Mouse (Mus musculus) regulatory T cell (primary cell): ENCODE data around the gene Slc12a9.

Experiments used
- in situ Hi-C: fragments of 300-600 bp; cut with MboI, MseI; formaldehyde crosslinking; loops from one replicate; pipeline ENCODE4 v1.15.1; 2025; ENCODE audit warnings: high pct_unique_total_duplicates

Slc12a9 gene

DNA sequence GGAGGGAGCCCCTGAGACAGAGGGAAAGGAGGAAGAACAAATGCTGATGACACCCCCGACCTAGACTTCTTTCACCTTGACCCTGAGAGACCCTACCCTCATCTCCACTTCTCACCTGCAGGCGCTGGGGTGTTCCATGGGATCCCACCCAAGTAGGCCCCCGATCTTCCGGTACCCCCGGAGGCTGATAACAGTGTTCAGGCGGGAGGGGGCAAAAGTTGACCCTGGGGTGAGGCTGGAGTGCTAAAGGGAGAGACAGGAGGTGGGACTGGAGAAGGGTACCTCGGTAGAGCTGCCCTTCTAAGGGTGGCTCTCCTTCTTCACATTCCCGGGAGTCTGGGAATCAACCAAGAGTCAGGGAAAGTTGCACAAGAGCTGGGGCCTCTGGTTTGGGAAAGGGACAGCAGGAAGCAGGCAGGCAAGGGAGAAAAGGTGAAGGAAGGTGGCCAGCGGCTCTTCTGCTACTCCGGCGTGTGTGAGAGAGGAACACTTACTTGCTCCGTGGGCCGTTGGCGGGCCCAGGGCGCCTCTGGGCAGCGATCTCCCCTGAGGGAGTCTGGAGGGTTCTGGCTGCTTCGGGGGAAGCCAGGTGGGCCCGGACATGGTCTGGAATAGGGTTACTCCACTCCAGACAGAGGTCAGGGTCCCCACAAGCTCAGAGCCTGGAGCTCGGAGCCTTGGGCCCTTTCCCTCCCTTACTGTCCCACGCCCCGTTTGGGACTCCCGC is 19.8 kb downstream of the Slc12a9 start:
- in situ Hi-C loops: no loop called here

DNA sequence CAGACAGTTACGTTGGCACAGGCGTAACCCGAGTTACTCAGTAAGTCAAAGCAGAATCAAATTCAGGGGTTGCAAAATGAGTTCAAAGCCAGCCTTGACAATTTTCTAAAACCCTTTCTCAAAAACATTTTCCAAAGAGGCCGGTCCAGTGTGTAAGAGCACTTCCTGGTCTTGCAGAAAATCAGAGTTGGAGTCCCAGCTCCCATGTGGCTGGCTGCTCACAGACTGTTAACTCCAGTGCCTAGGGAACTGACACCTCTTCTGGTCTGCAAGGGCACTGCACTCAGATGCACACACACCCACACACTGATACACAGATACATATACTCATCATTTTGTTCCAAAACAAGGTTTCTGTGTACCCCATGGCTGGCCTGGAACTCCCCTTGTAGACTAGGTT is 25.0 kb downstream of the Slc12a9 start:
- in situ Hi-C loops: loop anchor here (10.0 kb wide), 1 partner anchor 264 kb away; the partner anchor contains the start of gene Ap1s1

- in situ Hi-C loops: loop anchor here (10.0 kb wide), 1 partner anchor 262 kb away; the partner anchor contains the start of gene Ap1s1
Measured at GRCm38 (mm10) chr5:137307071-137307912, 26.1 kb downstream of the Slc12a9 start, which contains the start of gene Srrt. TSS of gene Srrt (minus strand) at chr5:137307674.

DNA sequence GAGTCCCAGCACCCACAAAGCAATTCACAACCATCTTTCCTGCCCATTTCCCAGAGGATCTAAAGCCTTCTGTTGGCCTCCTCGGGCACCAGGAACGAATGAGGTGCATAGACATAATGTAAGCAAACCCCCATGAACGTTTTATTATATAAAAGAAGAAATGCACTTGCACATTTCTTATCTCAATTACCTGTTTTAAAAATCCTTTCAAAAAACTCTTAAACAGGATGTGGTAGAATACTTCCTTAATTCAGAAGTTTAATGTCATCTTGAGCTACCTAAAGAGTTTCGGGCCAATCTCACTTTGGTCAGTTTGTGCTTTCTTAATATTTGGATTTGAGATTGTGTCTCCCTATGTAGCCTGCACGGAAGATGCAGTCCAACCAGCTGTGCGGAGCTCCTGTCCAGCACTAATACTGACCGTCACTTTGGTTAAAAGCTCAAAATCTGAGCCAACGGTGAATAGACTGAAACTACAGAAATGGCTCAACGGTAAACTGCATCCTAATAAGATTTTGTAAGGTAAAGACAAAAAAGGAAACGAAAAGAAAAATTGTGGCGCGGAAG is 26.9 kb downstream of the Slc12a9 start:
- in situ Hi-C loops: loop anchor here (10.0 kb wide), 1 partner anchor 262 kb away; the partner anchor contains the start of gene Ap1s1

- in situ Hi-C loops: loop anchor here (10.0 kb wide), 1 partner anchor 261 kb away; the partner anchor contains the start of gene Ap1s1
Measured at GRCm38 (mm10) chr5:137305822-137306221, 27.6 kb downstream of the Slc12a9 start.

DNA sequence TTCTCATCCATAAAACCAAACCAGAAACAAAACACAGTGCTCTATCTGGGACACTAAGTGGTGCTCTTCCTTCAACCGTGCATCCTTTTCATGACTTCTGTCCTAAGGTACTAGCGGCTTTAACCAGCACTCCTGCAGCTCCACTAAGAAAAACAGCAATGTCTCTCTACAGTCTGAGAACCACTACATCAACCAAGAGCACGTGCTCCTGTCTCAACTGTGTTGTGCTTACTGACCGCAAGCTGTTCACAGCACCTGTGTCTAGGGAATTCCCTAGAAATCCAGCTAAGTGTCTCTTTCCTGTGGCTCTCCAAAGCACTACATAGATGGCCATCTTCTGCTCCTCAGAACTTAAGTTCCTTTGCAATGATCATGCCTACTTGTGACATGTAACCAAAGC is 28.6 kb downstream of the Slc12a9 start:
- in situ Hi-C loops: loop anchor here (10.0 kb wide), 1 partner anchor 260 kb away; the partner anchor contains the start of gene Ap1s1

GRCm38 (mm10) chr5:137304165-137304564 is 29.2 kb downstream of the Slc12a9 start:
- in situ Hi-C loops: loop anchor here (10.0 kb wide), 1 partner anchor 259 kb away; the partner anchor contains the start of gene Ap1s1

DNA sequence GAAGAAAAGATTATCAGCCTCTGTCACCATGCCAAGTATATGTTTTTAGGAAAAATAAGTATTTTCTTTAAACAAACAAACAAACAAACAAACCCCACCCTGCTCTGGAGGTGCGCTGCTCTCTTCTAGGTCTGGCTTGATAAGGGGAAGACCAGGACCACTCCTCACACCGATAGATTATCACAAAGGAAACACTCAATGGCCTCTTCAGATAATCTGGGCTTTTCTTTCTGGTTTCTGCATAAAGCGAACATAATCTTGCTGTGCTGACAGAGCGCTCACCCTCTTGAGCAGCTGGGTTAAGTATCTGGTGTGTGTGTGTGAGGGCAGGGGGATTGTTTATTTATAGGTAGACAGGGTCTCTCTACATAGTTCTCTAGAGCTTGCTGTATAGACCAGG is 29.8 kb downstream of the Slc12a9 start:
- in situ Hi-C loops: loop anchor here (10.0 kb wide), 1 partner anchor 259 kb away; the partner anchor contains the start of gene Ap1s1

- in situ Hi-C loops: loop anchor here (10.0 kb wide), 1 partner anchor 256 kb away; the partner anchor contains the start of gene Ap1s1
Measured at GRCm38 (mm10) chr5:137301253-137301652, 32.1 kb downstream of the Slc12a9 start.

DNA sequence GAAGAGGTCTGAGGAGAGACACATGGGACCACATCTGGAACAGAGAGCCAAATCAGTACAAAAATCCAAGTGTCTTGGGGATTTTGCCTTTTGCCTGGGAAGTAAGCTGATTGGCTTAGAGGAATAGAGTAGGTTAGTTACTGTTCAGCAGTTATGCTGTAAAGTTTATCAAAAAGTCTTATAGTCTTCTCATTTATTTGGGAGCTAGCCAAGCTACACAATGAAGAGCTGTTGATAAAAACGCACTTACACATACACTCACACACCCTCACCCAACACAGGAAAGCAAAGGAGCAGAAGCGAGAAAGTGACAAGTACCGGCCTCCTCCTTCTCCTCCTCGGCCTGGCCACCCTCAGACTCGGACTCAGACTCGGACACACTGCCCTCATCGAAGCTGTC is 34.2 kb downstream of the Slc12a9 start:
- in situ Hi-C loops: loop anchor here (10.0 to 25.0 kb wide), 2 partner anchors 476 to 1162 kb away; partner anchors contain the start of genes Alkbh4, Lrwd1 and Ppp1r35

DNA sequence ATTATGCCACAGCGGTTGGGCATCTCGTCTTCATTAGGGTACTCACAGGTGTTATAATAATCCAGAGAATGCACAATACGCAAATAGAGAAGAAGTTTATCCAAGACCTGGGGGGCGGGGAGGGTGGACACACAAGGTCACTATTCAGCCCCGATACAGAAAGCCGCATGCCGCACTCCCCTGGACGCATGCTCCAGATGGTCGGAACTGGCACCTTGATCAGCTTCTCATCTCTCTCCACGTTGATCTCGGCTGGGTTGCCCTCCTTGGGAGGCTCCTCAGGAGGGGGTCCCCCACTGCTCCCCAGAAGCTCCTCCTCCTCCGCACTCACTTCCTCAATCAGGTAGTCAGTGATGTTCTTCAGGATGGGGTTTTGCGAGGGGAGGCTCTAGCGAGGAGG is 36.3 kb downstream of the Slc12a9 start:
- in situ Hi-C loops: loop anchor here (10.0 to 25.0 kb wide), 2 partner anchors 478 to 1160 kb away; partner anchors contain the start of genes Alkbh4, Lrwd1 and Ppp1r35

DNA sequence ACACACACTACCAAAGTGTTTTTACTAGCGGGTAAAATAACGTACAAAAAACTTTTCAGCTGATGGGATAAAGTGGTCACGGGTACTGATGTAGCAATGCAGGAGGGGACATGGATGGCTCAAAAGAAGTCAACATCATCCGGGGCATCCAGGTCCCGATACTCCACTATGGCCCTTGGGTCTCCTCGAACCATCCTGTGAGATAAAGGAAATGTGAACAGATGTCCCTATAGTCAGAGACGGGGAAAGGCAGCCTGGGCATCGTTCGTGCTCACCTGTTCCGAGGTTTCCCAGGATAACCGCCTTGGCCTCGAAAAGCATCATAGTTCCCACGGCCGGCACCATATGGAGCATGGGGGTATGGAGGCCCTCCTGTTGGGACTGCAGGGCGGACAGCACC is 37.7 kb downstream of the Slc12a9 start:
- in situ Hi-C loops: loop anchor here (10.0 to 25.0 kb wide), 2 partner anchors 479 to 1158 kb away; partner anchors contain the start of genes Alkbh4, Lrwd1 and Ppp1r35

- in situ Hi-C loops: loop anchor here (10.0 to 25.0 kb wide), 2 partner anchors 480 to 1158 kb away; partner anchors contain the start of genes Alkbh4, Lrwd1 and Ppp1r35
Measured at GRCm38 (mm10) chr5:137295296-137295695, 38.1 kb downstream of the Slc12a9 start.

GRCm38 (mm10) chr5:137294744-137295093 is 38.7 kb downstream of the Slc12a9 start:
- in situ Hi-C loops: loop anchor here (5.0 to 25.0 kb wide), 3 partner anchors 480 to 1157 kb away; partner anchors contain the start of genes Alkbh4, Lrwd1 and Ppp1r35

GRCm38 (mm10) chr5:137293839-137294743 is 39.3 kb downstream of the Slc12a9 start, which contains the start of gene Ufsp1:
TSS of gene Ufsp1 (plus strand) at chr5:137294629.
- in situ Hi-C loops: loop anchor here (5.0 to 25.0 kb wide), 3 partner anchors 481 to 1157 kb away; partner anchors contain the start of genes Alkbh4, Lrwd1 and Ppp1r35

GRCm38 (mm10) chr5:137293282-137293681 is 40.1 kb downstream of the Slc12a9 start:
- in situ Hi-C loops: loop anchor here (5.0 to 25.0 kb wide), 3 partner anchors 482 to 1156 kb away; partner anchors contain the start of genes Alkbh4, Lrwd1 and Ppp1r35

DNA sequence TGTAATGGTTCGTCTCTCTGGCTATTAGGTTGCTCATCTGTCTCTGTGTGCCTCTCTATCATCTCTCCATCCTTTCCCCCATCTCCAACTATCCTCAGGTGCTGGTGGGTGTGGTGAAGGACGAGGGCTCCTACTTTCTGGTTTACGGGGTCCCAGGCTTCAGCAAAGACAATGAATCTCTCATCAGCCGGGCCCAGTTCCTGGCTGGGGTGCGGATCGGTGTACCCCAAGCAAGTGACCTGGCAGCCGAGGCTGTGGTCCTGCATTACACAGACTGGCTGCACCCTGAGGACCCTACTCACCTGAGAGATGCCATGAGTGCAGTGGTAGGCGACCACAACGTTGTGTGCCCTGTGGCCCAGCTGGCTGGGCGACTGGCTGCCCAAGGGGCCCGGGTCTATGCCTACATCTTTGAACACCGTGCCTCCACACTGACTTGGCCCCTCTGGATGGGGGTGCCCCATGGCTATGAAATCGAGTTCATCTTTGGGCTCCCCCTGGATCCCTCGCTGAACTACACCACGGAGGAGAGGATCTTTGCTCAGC is 41.9 kb downstream of the Slc12a9 start:
- in situ Hi-C loops: loop anchor here (5.0 to 25.0 kb wide), 3 partner anchors 483 to 1154 kb away; partner anchors contain the start of genes Alkbh4, Lrwd1 and Ppp1r35

DNA sequence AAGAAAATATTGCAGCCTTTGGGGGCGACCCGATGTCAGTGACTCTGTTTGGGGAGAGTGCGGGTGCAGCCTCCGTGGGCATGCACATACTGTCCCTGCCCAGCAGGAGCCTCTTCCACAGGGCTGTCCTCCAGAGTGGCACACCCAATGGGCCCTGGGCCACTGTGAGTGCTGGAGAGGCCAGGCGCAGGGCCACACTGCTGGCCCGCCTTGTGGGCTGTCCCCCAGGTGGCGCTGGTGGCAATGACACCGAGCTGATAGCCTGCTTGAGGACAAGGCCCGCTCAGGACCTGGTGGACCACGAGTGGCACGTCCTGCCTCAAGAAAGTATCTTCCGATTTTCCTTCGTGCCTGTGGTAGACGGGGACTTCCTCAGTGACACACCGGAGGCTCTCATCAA is 42.7 kb downstream of the Slc12a9 start:
- in situ Hi-C loops: loop anchor here (5.0 to 25.0 kb wide), 3 partner anchors 484 to 1153 kb away; partner anchors contain the start of genes Alkbh4, Lrwd1 and Ppp1r35
